Comparison of ENCODE assay signal across 10 mouse cellular contexts in genomic region chr11:49931853-49932252, GRCm38 (mm10). TPM values are rescaled to one million over a fixed set of nuclear protein-coding genes. Genes with fewer than 3 reads are reported as not detected.
DNase-seq lines count a peak whose midpoint lies in the region; ATAC-seq and TF ChIP-seq lines count a peak whose summit lies in the region.
"Had no signal": no experiment of that assay in that cellular context is flagged by ENCODE, and none has a peak within 500 bp of the region (broad histone marks: within the 10 kb centered on the region; RNA-seq: fewer than 3 reads in every experiment).

No protein-coding gene starts in this region.

- no peak overlapping the region for H3K4me2 ChIP-seq in intestine, embryonic 14.5 days (ENCODE audit: low read length)
- H3K4me2 ChIP-seq in intestine, postnatal 0 days (replicated peaks; ENCODE audit: low read depth) = no peak overlapping the region
- H3K4me2 ChIP-seq in hindbrain, embryonic 12.5 days (replicated peaks) = no peak overlapping the region
- H3K4me2 ChIP-seq in midbrain, embryonic 16.5 days (ENCODE audit: low read length) = no peak overlapping the region
- H3K4me2 ChIP-seq: embryonic facial prominence, embryonic 13.5 days; limb, embryonic 15.5 days had no signal

- ATAC-seq in intestine, embryonic 14.5 days (replicated peaks; ENCODE audit: low FRiP score, low TSS enrichment, low read depth) = peak; percentile 74
- no peak for ATAC-seq in intestine, postnatal 0 days
- ATAC-seq in common myeloid progenitor, adult 5-6 weeks (replicated peaks; ENCODE audit: low read depth, poor library complexity, severe bottlenecking) = peak; percentile 73
- peak; percentile 82 for ATAC-seq in hindbrain, embryonic 12.5 days (ENCODE audit: low FRiP score)
- 0 out of 2 replicates have a peak, but pooled peaks have one; percentile 39 for ATAC-seq in midbrain, embryonic 16.5 days

- 16% methylated on average over 7 of the region's 7 CpGs for WGBS in intestine, embryonic 14.5 days
- WGBS in intestine, postnatal 0 days = 27% methylated on average over 7 of the region's 7 CpGs
- WGBS in hindbrain, embryonic 12.5 days = 12% methylated on average over 7 of the region's 7 CpGs
- 26% methylated on average over 7 of the region's 7 CpGs for WGBS in midbrain, embryonic 16.5 days

- intact Hi-C loops in left cerebral cortex, postnatal 14 days (cut with DNase I) = no loop called here

- no peaks in the 10 kb centered on the region for H3K27me3 ChIP-seq in intestine, embryonic 14.5 days (replicated peaks; ENCODE audit: control insufficient read depth, insufficient read depth, low read length)
- no peaks in the 10 kb centered on the region for H3K27me3 ChIP-seq in intestine, postnatal 0 days (replicated peaks; ENCODE audit: control insufficient read depth, insufficient read depth, low read length)
- H3K27me3 ChIP-seq in hindbrain, embryonic 12.5 days = no peaks in the 10 kb centered on the region
- no peaks in the 10 kb centered on the region for H3K27me3 ChIP-seq in midbrain, embryonic 16.5 days (ENCODE audit: control insufficient read depth, insufficient read depth, low read depth, low read length)
- H3K27me3 ChIP-seq: embryonic facial prominence, embryonic 13.5 days had no signal

- no peaks in the 10 kb centered on the region for H3K36me3 ChIP-seq in intestine, embryonic 14.5 days (ENCODE audit: control insufficient read depth, insufficient read depth, low read length)
- no peaks in the 10 kb centered on the region for H3K36me3 ChIP-seq in intestine, postnatal 0 days (ENCODE audit: control insufficient read depth, insufficient read depth)
- H3K36me3 ChIP-seq in hindbrain, embryonic 12.5 days = no peaks in the 10 kb centered on the region
- H3K36me3 ChIP-seq in midbrain, embryonic 16.5 days (ENCODE audit: control insufficient read depth, insufficient read depth, low read length) = no peaks in the 10 kb centered on the region
- H3K36me3 ChIP-seq: embryonic facial prominence, embryonic 13.5 days; limb, embryonic 15.5 days had no signal

- no peak overlapping the region for H3K9ac ChIP-seq in intestine, embryonic 14.5 days (ENCODE audit: low read length)
- no peak overlapping the region for H3K9ac ChIP-seq in intestine, postnatal 0 days (ENCODE audit: low read depth, low read length)
- no peak overlapping the region for H3K9ac ChIP-seq in hindbrain, embryonic 12.5 days
- no peak overlapping the region for H3K9ac ChIP-seq in midbrain, embryonic 16.5 days (ENCODE audit: low read depth, low read length)
- H3K9ac ChIP-seq: embryonic facial prominence, embryonic 13.5 days; limb, embryonic 15.5 days had no signal

- no peak overlapping the region for H3K27ac ChIP-seq in intestine, embryonic 14.5 days (ENCODE audit: low read depth)
- no peak overlapping the region for H3K27ac ChIP-seq in intestine, postnatal 0 days (ENCODE audit: low read depth, low read length)
- peak overlapping the region; percentile 77 for H3K27ac ChIP-seq in hindbrain, embryonic 12.5 days
- H3K27ac ChIP-seq in midbrain, embryonic 16.5 days (ENCODE audit: low read length) = no peak overlapping the region
- H3K27ac ChIP-seq: embryonic facial prominence, embryonic 13.5 days; limb, embryonic 15.5 days had no signal

- peak; percentile 58 for DNase-seq in intestine, embryonic 14.5 days (ENCODE audit: low spot score)
- DNase-seq in thymus, postnatal 0 days (ENCODE audit: low spot score) = no peak
- DNase-seq in left cerebral cortex, postnatal 14 days (ENCODE audit: low spot score in 2 of 2) = no peak
- DNase-seq in ovary, postnatal 10 days (ENCODE audit: low spot score) = no peak

- peaks cover 15% of the 10 kb centered on the region; the same call in 1 of the 2 replicates for H3K4me1 ChIP-seq in intestine, embryonic 14.5 days (replicated peaks; ENCODE audit: control insufficient read depth, insufficient read depth, low read length)
- H3K4me1 ChIP-seq in intestine, postnatal 0 days (replicated peaks; ENCODE audit: control insufficient read depth, insufficient read depth, low read length) = no peaks in the 10 kb centered on the region
- peaks cover 46% of the 10 kb centered on the region for H3K4me1 ChIP-seq in hindbrain, embryonic 12.5 days
- H3K4me1 ChIP-seq in midbrain, embryonic 16.5 days (ENCODE audit: control insufficient read depth, insufficient read depth, low read length) = peaks cover 16% of the 10 kb centered on the region

- H3K4me3 ChIP-seq in intestine, embryonic 14.5 days (ENCODE audit: low read depth, low read length) = no peak overlapping the region
- no peak overlapping the region for H3K4me3 ChIP-seq in intestine, postnatal 0 days (ENCODE audit: low read depth, low read length)
- no peak overlapping the region for H3K4me3 ChIP-seq in hindbrain, embryonic 12.5 days
- no peak overlapping the region for H3K4me3 ChIP-seq in midbrain, embryonic 16.5 days (ENCODE audit: low read depth, low read length)
- H3K4me3 ChIP-seq: embryonic facial prominence, embryonic 13.5 days; limb, embryonic 15.5 days had no signal

- H3K9me3 ChIP-seq in intestine, embryonic 14.5 days (ENCODE audit: control insufficient read depth, low read length) = no peaks in the 10 kb centered on the region
- no peaks in the 10 kb centered on the region for H3K9me3 ChIP-seq in intestine, postnatal 0 days (ENCODE audit: control insufficient read depth)
- H3K9me3 ChIP-seq in hindbrain, embryonic 12.5 days (replicated peaks) = no peaks in the 10 kb centered on the region
- no peaks in the 10 kb centered on the region for H3K9me3 ChIP-seq in midbrain, embryonic 16.5 days (replicated peaks; ENCODE audit: control insufficient read depth, low read length, poor library complexity, severe bottlenecking)
- H3K9me3 ChIP-seq: embryonic facial prominence, embryonic 13.5 days; limb, embryonic 15.5 days had no signal

- TF ChIP-seq CTCF in intestine, postnatal 0 days (IDR thresholded peaks at IDR 0.05; ENCODE audit: low read depth) = no peak

RNA-seq across cellular contexts. Expression of gene Rasgef1c, which starts 30.2 kb away (rescaled TPM):
- polyA plus RNA-seq in intestine, embryonic 14.5 days (2014; fragmentation: Nextera tagmentation; extraction: Ambion mirVana) = 0.28 and 0.46 TPM in 2 replicates
- 0.44 and 0.78 TPM in 2 replicates for polyA plus RNA-seq in intestine, postnatal 0 days (2015; fragmentation: Nextera tagmentation; extraction: Ambion mirVana)
- total RNA-seq in common myeloid progenitor, adult 5-6 weeks (2017) = 0.59 and 0.68 TPM in 2 replicates
- 5.3 and 6.7 TPM in 2 replicates for polyA plus RNA-seq in hindbrain, embryonic 12.5 days (2016; fragmentation: Nextera tagmentation; extraction: Ambion mirVana)
- polyA plus RNA-seq in midbrain, embryonic 16.5 days (2015; fragmentation: Nextera tagmentation; extraction: Ambion mirVana) = 33.8 and 34.2 TPM in 2 replicates
- 0.08 and 0.21 TPM in 2 replicates for polyA plus RNA-seq in thymus, postnatal 0 days (2015; fragmentation: Nextera tagmentation; extraction: Ambion mirVana)
- total RNA-seq in left cerebral cortex, postnatal 14 days (2021) = 10 to 100 TPM; 27.0 to 32.1 TPM
